Mouse (Mus musculus): Measurements from ENCODE around the gene Itm2b. TPM values are rescaled to one million over a fixed set of nuclear protein-coding genes. Genes with fewer than 3 reads are reported as not detected.
A peak's percentile ranks its signal among the peaks of the same experiment; 100 is the strongest.

The Itm2b gene
- polyA plus RNA-seq, 1 experiment from 2014 or later = 1,903 TPM

GRCm38 (mm10) chr14:73422621-73423020 is 37.5 kb upstream of the Itm2b start:
- WGBS = 93% methylated on average over 2 of the region's 2 CpGs
- no peak for ATAC-seq
- TF ChIP-seq EP300 (IDR thresholded peaks at IDR 0.05) (no peak), CTCF (IDR thresholded peaks at IDR 0.05) (no peak)

GRCm38 (mm10) chr14:73421580-73421979 is 36.5 kb upstream of the Itm2b start:
- ATAC-seq = no peak
- no peak overlapping the region for H3K9ac ChIP-seq (replicated peaks; ENCODE audit: low read depth)
- no peak overlapping the region for H3K4me3 ChIP-seq (ENCODE audit: low read depth, low read length)
- H3K27me3 ChIP-seq (replicated peaks; ENCODE audit: insufficient read depth, low read length) = no peaks in the 10 kb centered on the region
- WGBS = 88% methylated on average over 9 of the region's 9 CpGs
- H3K27ac ChIP-seq (ENCODE audit: low read length) = no peak overlapping the region
- DNase-seq (ENCODE audit: low spot score) = no peak
- no peaks in the 10 kb centered on the region for H3K4me1 ChIP-seq (ENCODE audit: insufficient read depth, low read depth, low read length)
- TF ChIP-seq CTCF (IDR thresholded peaks at IDR 0.05) = no peak
- no peak for TF ChIP-seq EP300 (IDR thresholded peaks at IDR 0.05)
- H3K4me2 ChIP-seq (replicated peaks; ENCODE audit: low read depth, low read length) = no peak overlapping the region
- H3K9me3 ChIP-seq (ENCODE audit: low read length) = no peaks in the 10 kb centered on the region
- no peaks in the 10 kb centered on the region for H3K36me3 ChIP-seq (ENCODE audit: insufficient read depth, low read length)

More at GRCm38 (mm10) chr14:73422621-73423020, 37.5 kb upstream of the Itm2b start:
- Histone ChIP-seq H3K36me3 (ENCODE audit: insufficient read depth, low read length) (no peaks in the 10 kb centered on the region), H3K9ac (replicated peaks; ENCODE audit: low read depth) (no peak overlapping the region), H3K4me1 (ENCODE audit: insufficient read depth, low read depth, low read length) (no peaks in the 10 kb centered on the region), H3K27ac (ENCODE audit: low read length) (no peak overlapping the region), H3K4me2 (replicated peaks; ENCODE audit: low read depth, low read length) (no peak overlapping the region), H3K4me3 (ENCODE audit: low read depth, low read length) (no peak overlapping the region), H3K27me3 (replicated peaks; ENCODE audit: insufficient read depth, low read length) (no peaks in the 10 kb centered on the region), H3K9me3 (ENCODE audit: low read length) (no peaks in the 10 kb centered on the region)
- DNase-seq (ENCODE audit: low spot score) = no peak

- H3K4me2 ChIP-seq (replicated peaks; ENCODE audit: low read depth, low read length) = no peak overlapping the region
- H3K4me3 ChIP-seq (ENCODE audit: low read depth, low read length) = no peak overlapping the region
- no peaks in the 10 kb centered on the region for H3K27me3 ChIP-seq (replicated peaks; ENCODE audit: insufficient read depth, low read length)
- DNase-seq (ENCODE audit: low spot score) (no peak), ATAC-seq (no peak)
- no peak overlapping the region for H3K27ac ChIP-seq (ENCODE audit: low read length)
- TF ChIP-seq CTCF (IDR thresholded peaks at IDR 0.05) (no peak), EP300 (IDR thresholded peaks at IDR 0.05) (no peak)
- WGBS = 22% methylated on average over 5 of the region's 5 CpGs
- H3K4me1 ChIP-seq (ENCODE audit: insufficient read depth, low read depth, low read length) = no peaks in the 10 kb centered on the region
- H3K9me3 ChIP-seq (ENCODE audit: low read length) = no peaks in the 10 kb centered on the region
- H3K36me3 ChIP-seq (ENCODE audit: insufficient read depth, low read length) = no peaks in the 10 kb centered on the region
- H3K9ac ChIP-seq (replicated peaks; ENCODE audit: low read depth) = no peak overlapping the region
Observed at GRCm38 (mm10) chr14:73420138-73420745, 35.2 kb upstream of the Itm2b start.

- ATAC-seq = no peak
- no peaks in the 10 kb centered on the region for H3K27me3 ChIP-seq (replicated peaks; ENCODE audit: insufficient read depth, low read length)
- WGBS = 74% methylated on average over 5 of the region's 5 CpGs
Observed at GRCm38 (mm10) chr14:73416511-73416910, 31.4 kb upstream of the Itm2b start.

GRCm38 (mm10) chr14:73415376-73416035 is 30.4 kb upstream of the Itm2b start:
- H3K9ac ChIP-seq (replicated peaks; ENCODE audit: low read depth) = no peak overlapping the region
- no peaks in the 10 kb centered on the region for H3K27me3 ChIP-seq (replicated peaks; ENCODE audit: insufficient read depth, low read length)
- no peak overlapping the region for H3K4me3 ChIP-seq (ENCODE audit: low read depth, low read length)
- no peak overlapping the region for H3K27ac ChIP-seq (ENCODE audit: low read length)
- H3K4me1 ChIP-seq (ENCODE audit: insufficient read depth, low read depth, low read length) = no peaks in the 10 kb centered on the region
- H3K4me2 ChIP-seq (replicated peaks; ENCODE audit: low read depth, low read length) = 0 out of 2 replicates have a peak overlapping the region, but pooled peaks have one; percentile 1
- H3K36me3 ChIP-seq (ENCODE audit: insufficient read depth, low read length) = no peaks in the 10 kb centered on the region
- no peak for DNase-seq (ENCODE audit: low spot score)
- TF ChIP-seq EP300 (IDR thresholded peaks at IDR 0.05) (no peak), CTCF (IDR thresholded peaks at IDR 0.05) (no peak)
- no peak for ATAC-seq
- no peaks in the 10 kb centered on the region for H3K9me3 ChIP-seq (ENCODE audit: low read length)
- WGBS = 37% methylated on average over 13 of the region's 13 CpGs

More at GRCm38 (mm10) chr14:73416511-73416910, 31.4 kb upstream of the Itm2b start:
- DNase-seq (ENCODE audit: low spot score) = no peak
- no peak for TF ChIP-seq CTCF (IDR thresholded peaks at IDR 0.05)
- TF ChIP-seq EP300 (IDR thresholded peaks at IDR 0.05) = no peak
- H3K36me3 ChIP-seq (ENCODE audit: insufficient read depth, low read length) = no peaks in the 10 kb centered on the region
- H3K4me3 ChIP-seq (ENCODE audit: low read depth, low read length) = no peak overlapping the region
- H3K9ac ChIP-seq (replicated peaks; ENCODE audit: low read depth) = no peak overlapping the region
- H3K27ac ChIP-seq (ENCODE audit: low read length) = no peak overlapping the region
- H3K4me1 ChIP-seq (ENCODE audit: insufficient read depth, low read depth, low read length) = no peaks in the 10 kb centered on the region
- no peaks in the 10 kb centered on the region for H3K9me3 ChIP-seq (ENCODE audit: low read length)
- no peak overlapping the region for H3K4me2 ChIP-seq (replicated peaks; ENCODE audit: low read depth, low read length)

- Histone ChIP-seq H3K4me1 (ENCODE audit: insufficient read depth, low read depth, low read length) (no peaks in the 10 kb centered on the region), H3K4me2 (replicated peaks; ENCODE audit: low read depth, low read length) (no peak overlapping the region), H3K9ac (replicated peaks; ENCODE audit: low read depth) (no peak overlapping the region), H3K27me3 (replicated peaks; ENCODE audit: insufficient read depth, low read length) (no peaks in the 10 kb centered on the region), H3K27ac (ENCODE audit: low read length) (no peak overlapping the region), H3K9me3 (ENCODE audit: low read length) (no peaks in the 10 kb centered on the region), H3K4me3 (ENCODE audit: low read depth, low read length) (no peak overlapping the region), H3K36me3 (ENCODE audit: insufficient read depth, low read length) (no peaks in the 10 kb centered on the region)
- ATAC-seq (no peak), DNase-seq (ENCODE audit: low spot score) (no peak)
- WGBS = 58% methylated on average over 1 of the region's 1 CpGs
- TF ChIP-seq CTCF (IDR thresholded peaks at IDR 0.05) (no peak), EP300 (IDR thresholded peaks at IDR 0.05) (no peak)
Observed at GRCm38 (mm10) chr14:73411729-73412128, 26.6 kb upstream of the Itm2b start.
